Mouse (Mus musculus) midbrain, embryonic 12.5 days (tissue): ENCODE measurements around the gene Med17. TPM values are rescaled to one million over a fixed set of nuclear protein-coding genes. Genes with fewer than 3 reads are reported as not detected.
"Not testable (repeated sequence)": the region's sequence is repeated elsewhere in the genome, so short reads cannot be mapped to it uniquely, and the experiment has no call there.

Experiments
- ATAC-seq: fragments of 200-750 bp; cut with Nextera tagmentation; 2 replicates; pipeline ENCODE4 v1.8.0; 2017; ENCODE audit warnings: low read depth, moderate TSS enrichment, moderate library complexity; ENCODE audit not compliant: low FRiP score
- H3K27ac ChIP-seq: fragments of 300-500 bp; sonication (generic); replicated peaks from 2 replicates; pipeline ENCODE4 v1.5.1; 2016; ENCODE audit warnings: mild to moderate bottlenecking
- H3K27me3 ChIP-seq: fragments of 300-500 bp; sonication (generic); 2 replicates; pipeline ENCODE4 v1.6.1; 2016; ENCODE audit warnings: mild to moderate bottlenecking
- H3K36me3 ChIP-seq: fragments of 300-500 bp; sonication (generic); 2 replicates; pipeline ENCODE4 v1.6.1; 2016
- H3K4me1 ChIP-seq: fragments of 300-500 bp; sonication (generic); 2 replicates; pipeline ENCODE4 v1.6.1; 2016
- H3K4me2 ChIP-seq: fragments of 300-500 bp; sonication (generic); replicated peaks from 2 replicates; pipeline ENCODE4 v1.6.1; 2016; ENCODE audit warnings: mild to moderate bottlenecking, moderate library complexity
- H3K4me3 ChIP-seq: fragments of 300-500 bp; sonication (generic); 2 replicates; pipeline ENCODE4 v1.5.1; 2016; ENCODE audit warnings: mild to moderate bottlenecking
- H3K9ac ChIP-seq: fragments of 300-500 bp; sonication (generic); replicated peaks from 2 replicates; pipeline ENCODE4 v1.6.1; 2016; ENCODE audit warnings: mild to moderate bottlenecking, moderate library complexity
- H3K9me3 ChIP-seq: fragments of 300-500 bp; sonication (generic); 2 replicates; pipeline ENCODE4 v1.6.1; 2016; ENCODE audit warnings: mild to moderate bottlenecking
- WGBS: fragments of 180-500 bp; shearing (Covaris S2); methylation state at CpG from one replicate; pipeline ENCODE4 v1.1.7; 2016; 5-methylcytosine and 5-hydroxymethylcytosine counted together
- polyA plus RNA-seq: library from polyadenylated mRNA; unstranded; fragments of >200 nt; fragmentation: Nextera tagmentation; extraction: Ambion mirVana; gene quantifications from 2 replicates; pipeline ENCODE4 v1.2.1, GENCODE M21; 2016

Gene Med17
- polyA plus RNA-seq, result 49.2 and 50.7 TPM in 2 replicates

- H3K27ac ChIP-seq, result peak within 1 kb of the TSS; percentile 90
- 2% methylated on average over 57 of the region's 57 CpGs for WGBS
Observed at GRCm38 (mm10) chr9:15279649-15280490, at the start of gene Med17. TSS of gene Med17 (minus strand) at chr9:15279931.

GRCm38 (mm10) chr9:15318170-15318742 is 38.5 kb upstream of the Med17 start:
- Histone ChIP-seq H3K4me1 (no peaks in the 10 kb centered on the region), H3K36me3 (peaks cover 72% of the 10 kb centered on the region), H3K27me3 (no peaks in the 10 kb centered on the region), H3K27ac (no peak overlapping the region), H3K4me2 (no peak overlapping the region), H3K9me3 (no peaks in the 10 kb centered on the region), H3K9ac (no peak overlapping the region), H3K4me3 (no peak overlapping the region)
- 79% methylated on average over 2 of the region's 2 CpGs for WGBS
- 0 out of 2 replicates have a peak, but pooled peaks have one; percentile 9 for ATAC-seq

More at GRCm38 (mm10) chr9:15279649-15280490, at the start of gene Med17:
- Histone ChIP-seq H3K4me2 (peak within 1 kb of the TSS; percentile 80), H3K9me3 (no peaks in the 10 kb centered on the region), H3K4me1 (peaks cover 19% of the 10 kb centered on the region), H3K9ac (peak within 1 kb of the TSS; percentile 96), H3K27me3 (no peaks in the 10 kb centered on the region), H3K4me3 (peak within 1 kb of the TSS; percentile 97), H3K36me3 (peaks cover 22% of the 10 kb centered on the region)
- ATAC-seq, result peak; percentile 97

GRCm38 (mm10) chr9:15317223-15318169 is 37.8 kb upstream of the Med17 start:
- no peak overlapping the region for H3K9ac ChIP-seq
- peaks cover 71% of the 10 kb centered on the region for H3K36me3 ChIP-seq
- H3K4me1 ChIP-seq, result no peaks in the 10 kb centered on the region
- no peak overlapping the region for H3K27ac ChIP-seq
- no peak for ATAC-seq
- no peak overlapping the region for H3K4me2 ChIP-seq
- WGBS, result 64% methylated on average over 5 of the region's 5 CpGs
- no peaks in the 10 kb centered on the region for H3K27me3 ChIP-seq
- H3K4me3 ChIP-seq, result no peak overlapping the region
- no peaks in the 10 kb centered on the region for H3K9me3 ChIP-seq

- 100% methylated on average over 2 of the region's 2 CpGs for WGBS
- H3K9me3 ChIP-seq, H3K27ac ChIP-seq, H3K4me2 ChIP-seq, H3K27me3 ChIP-seq, H3K9ac ChIP-seq, H3K4me1 ChIP-seq, H3K4me3 ChIP-seq, ATAC-seq: not testable (repeated sequence)
- peaks cover 71% of the 10 kb centered on the region for H3K36me3 ChIP-seq
Observed at GRCm38 (mm10) chr9:15316296-15316695, 36.6 kb upstream of the Med17 start.

- Histone ChIP-seq H3K27me3 (no peaks in the 10 kb centered on the region), H3K4me1 (no peaks in the 10 kb centered on the region), H3K4me3 (no peak overlapping the region), H3K9me3 (no peaks in the 10 kb centered on the region), H3K27ac (no peak overlapping the region), H3K9ac (no peak overlapping the region), H3K36me3 (peaks cover 78% of the 10 kb centered on the region), H3K4me2 (no peak overlapping the region)
- WGBS, result 96% methylated on average over 1 of the region's 1 CpGs
- no peak for ATAC-seq
Observed at GRCm38 (mm10) chr9:15314619-15315018, 34.9 kb upstream of the Med17 start.

- no peak overlapping the region for H3K27ac ChIP-seq
- peaks cover 5% of the 10 kb centered on the region for H3K4me1 ChIP-seq
- H3K27me3 ChIP-seq, result no peaks in the 10 kb centered on the region
- H3K36me3 ChIP-seq, result peaks cover 86% of the 10 kb centered on the region
- no peak overlapping the region for H3K4me2 ChIP-seq
- no peak overlapping the region for H3K9ac ChIP-seq
- 96% methylated on average over 5 of the region's 5 CpGs for WGBS
- H3K4me3 ChIP-seq, result no peak overlapping the region
- no peak for ATAC-seq
- H3K9me3 ChIP-seq, result no peaks in the 10 kb centered on the region
Observed at GRCm38 (mm10) chr9:15313633-15314032, 33.9 kb upstream of the Med17 start.

- Histone ChIP-seq H3K4me2 (no peak overlapping the region), H3K4me3 (no peak overlapping the region), H3K27ac (no peak overlapping the region), H3K27me3 (no peaks in the 10 kb centered on the region), H3K9me3 (no peaks in the 10 kb centered on the region), H3K9ac (no peak overlapping the region), H3K36me3 (peaks cover 75% of the 10 kb centered on the region), H3K4me1 (peaks cover 12% of the 10 kb centered on the region)
- 85% methylated on average over 2 of the region's 2 CpGs for WGBS
- ATAC-seq, result no peak
Observed at GRCm38 (mm10) chr9:15312054-15312735, 32.5 kb upstream of the Med17 start.

GRCm38 (mm10) chr9:15310179-15310578 is 30.4 kb upstream of the Med17 start:
- 91% methylated on average over 1 of the region's 1 CpGs for WGBS
- no peaks in the 10 kb centered on the region for H3K27me3 ChIP-seq
- H3K27ac ChIP-seq, result no peak overlapping the region
- H3K9me3 ChIP-seq, result no peaks in the 10 kb centered on the region
- ATAC-seq, result no peak
- H3K4me2 ChIP-seq, result no peak overlapping the region
- no peak overlapping the region for H3K4me3 ChIP-seq
- H3K4me1 ChIP-seq, result peaks cover 21% of the 10 kb centered on the region
- peaks cover 61% of the 10 kb centered on the region for H3K36me3 ChIP-seq
- H3K9ac ChIP-seq, result no peak overlapping the region

GRCm38 (mm10) chr9:15309425-15309824 is 29.7 kb upstream of the Med17 start:
- H3K9ac ChIP-seq, result no peak overlapping the region
- WGBS, result 82% methylated on average over 4 of the region's 4 CpGs
- no peak overlapping the region for H3K27ac ChIP-seq
- H3K4me2 ChIP-seq, result no peak overlapping the region
- H3K4me3 ChIP-seq, result no peak overlapping the region
- H3K4me1 ChIP-seq, result peaks cover 21% of the 10 kb centered on the region
- H3K27me3 ChIP-seq, result no peaks in the 10 kb centered on the region
- H3K9me3 ChIP-seq, result no peaks in the 10 kb centered on the region
- peaks cover 54% of the 10 kb centered on the region for H3K36me3 ChIP-seq
- no peak for ATAC-seq

GRCm38 (mm10) chr9:15308254-15308653 is 28.5 kb upstream of the Med17 start:
- Histone ChIP-seq H3K27me3 (no peaks in the 10 kb centered on the region), H3K36me3 (peaks cover 42% of the 10 kb centered on the region), H3K9me3 (no peaks in the 10 kb centered on the region), H3K4me1 (peaks cover 21% of the 10 kb centered on the region), H3K9ac (no peak overlapping the region), H3K4me3 (no peak overlapping the region), H3K27ac (no peak overlapping the region), H3K4me2 (no peak overlapping the region)
- ATAC-seq, result no peak
- WGBS, result 55% methylated on average over 2 of the region's 2 CpGs

- H3K27ac ChIP-seq, result no peak overlapping the region
- peaks cover 36% of the 10 kb centered on the region for H3K36me3 ChIP-seq
Observed at GRCm38 (mm10) chr9:15307257-15307656, 27.5 kb upstream of the Med17 start.

More at GRCm38 (mm10) chr9:15307257-15307656, 27.5 kb upstream of the Med17 start:
- Histone ChIP-seq H3K9me3 (no peaks in the 10 kb centered on the region), H3K9ac (peak overlapping the region; percentile 92), H3K27me3 (no peaks in the 10 kb centered on the region), H3K4me3 (peak overlapping the region; percentile 84), H3K4me1 (peaks cover 21% of the 10 kb centered on the region), H3K4me2 (peak overlapping the region; percentile 77)
- 10% methylated on average over 6 of the region's 6 CpGs for WGBS
- ATAC-seq, result no peak
